Mouse (Mus musculus): ENCODE measurements at regions not wholly inside any gene's neighbourhood (a gene's known extent, or its start where the extent isn't known, plus 50 kb on each side); places are given as distances from the start of the nearest gene placed in this dataset.

GRCm38 (mm10) chr2:128313948-128314347 is 188.1 kb downstream of the Bcl2l11 start:
- Histone ChIP-seq H3K36me3 (ENCODE audit: control insufficient read depth, insufficient read depth, low read length) (no peaks in the 10 kb centered on the region), H3K9me3 (ENCODE audit: control insufficient read depth, low read length) (no peaks in the 10 kb centered on the region), H3K4me1 (replicated peaks; ENCODE audit: control insufficient read depth, insufficient read depth, low read length) (no peaks in the 10 kb centered on the region), H3K4me3 (ENCODE audit: low read depth, low read length) (no peak overlapping the region), H3K27ac (ENCODE audit: low read depth, low read length) (no peak overlapping the region), H3K4me2 (replicated peaks; ENCODE audit: low read depth, low read length) (no peak overlapping the region), H3K9ac (ENCODE audit: low read depth, low read length) (no peak overlapping the region), H3K27me3 (ENCODE audit: control insufficient read depth, insufficient read depth, low read length) (no peaks in the 10 kb centered on the region)
- 18% methylated on average over 1 of the region's 1 CpGs for WGBS
- DNase-seq (ENCODE audit: low spot score) (no peak), ATAC-seq (ENCODE audit: low FRiP score) (no peak)

DNA sequence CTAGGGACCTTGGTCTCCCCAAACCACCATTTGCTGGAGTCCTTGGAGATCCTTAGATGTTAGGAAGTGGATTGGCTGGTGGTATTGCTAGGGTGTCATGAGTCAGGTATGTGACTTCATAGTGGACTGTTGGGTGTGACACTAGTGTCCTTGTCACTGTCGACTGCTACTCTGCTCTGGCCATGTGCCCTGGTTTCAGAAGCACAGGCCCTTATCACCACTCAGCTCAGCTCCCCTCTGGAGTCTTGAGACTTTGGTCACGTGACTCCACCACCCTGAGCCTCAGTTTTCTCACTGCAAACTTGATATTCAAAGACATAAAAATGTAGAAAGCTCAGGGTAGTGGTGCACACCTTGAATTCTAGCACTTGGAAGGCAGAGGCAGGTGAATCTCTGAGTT is 190.7 kb downstream of the Bcl2l11 start:
- Histone ChIP-seq H3K9me3 (ENCODE audit: control insufficient read depth, low read length) (no peaks in the 10 kb centered on the region), H3K27ac (ENCODE audit: low read depth, low read length) (no peak overlapping the region), H3K27me3 (ENCODE audit: control insufficient read depth, insufficient read depth, low read length) (no peaks in the 10 kb centered on the region), H3K4me1 (replicated peaks; ENCODE audit: control insufficient read depth, insufficient read depth, low read length) (no peaks in the 10 kb centered on the region), H3K4me3 (ENCODE audit: low read depth, low read length) (no peak overlapping the region), H3K4me2 (replicated peaks; ENCODE audit: low read depth, low read length) (no peak overlapping the region), H3K9ac (ENCODE audit: low read depth, low read length) (no peak overlapping the region), H3K36me3 (ENCODE audit: control insufficient read depth, insufficient read depth, low read length) (no peaks in the 10 kb centered on the region)
- WGBS = 80% methylated on average over 2 of the region's 2 CpGs
- DNase-seq (ENCODE audit: low spot score) (no peak), ATAC-seq (ENCODE audit: low FRiP score) (no peak)

DNA sequence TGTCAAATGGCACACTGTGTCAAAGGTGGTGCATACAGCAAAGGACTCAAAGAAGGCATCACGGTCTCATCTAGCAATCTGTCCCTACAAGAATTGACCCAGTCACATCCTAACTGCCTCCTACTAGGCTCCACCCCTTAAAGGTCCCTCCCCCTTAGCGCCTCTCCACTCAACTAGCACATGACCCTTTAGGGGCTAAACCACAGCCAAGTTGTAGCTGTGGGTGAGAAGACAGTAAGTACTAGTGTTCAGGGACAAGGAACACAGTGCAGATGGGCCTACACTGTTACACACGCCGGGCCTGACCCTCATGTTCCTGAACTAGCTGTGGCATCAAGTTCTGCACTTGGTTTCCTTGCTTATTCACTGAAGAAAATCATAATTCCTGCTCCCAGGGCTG is 192.4 kb downstream of the Bcl2l11 start:
- no peak for ATAC-seq (ENCODE audit: low FRiP score)
- no peaks in the 10 kb centered on the region for H3K4me1 ChIP-seq (replicated peaks; ENCODE audit: control insufficient read depth, insufficient read depth, low read length)
- no peak overlapping the region for H3K4me3 ChIP-seq (ENCODE audit: low read depth, low read length)
- no peaks in the 10 kb centered on the region for H3K27me3 ChIP-seq (ENCODE audit: control insufficient read depth, insufficient read depth, low read length)
- no peak overlapping the region for H3K27ac ChIP-seq (ENCODE audit: low read depth, low read length)
- H3K4me2 ChIP-seq (replicated peaks; ENCODE audit: low read depth, low read length) = no peak overlapping the region
- DNase-seq (ENCODE audit: low spot score) = no peak
- WGBS = 73% methylated on average over 4 of the region's 4 CpGs
- H3K9me3 ChIP-seq (ENCODE audit: control insufficient read depth, low read length) = no peaks in the 10 kb centered on the region
- H3K9ac ChIP-seq (ENCODE audit: low read depth, low read length) = no peak overlapping the region
- H3K36me3 ChIP-seq (ENCODE audit: control insufficient read depth, insufficient read depth, low read length) = no peaks in the 10 kb centered on the region

- Histone ChIP-seq H3K9me3 (ENCODE audit: control insufficient read depth, low read length) (no peaks in the 10 kb centered on the region), H3K27ac (ENCODE audit: low read depth, low read length) (no peak overlapping the region), H3K4me1 (replicated peaks; ENCODE audit: control insufficient read depth, insufficient read depth, low read length) (no peaks in the 10 kb centered on the region), H3K4me2 (replicated peaks; ENCODE audit: low read depth, low read length) (no peak overlapping the region), H3K9ac (ENCODE audit: low read depth, low read length) (no peak overlapping the region), H3K27me3 (ENCODE audit: control insufficient read depth, insufficient read depth, low read length) (no peaks in the 10 kb centered on the region), H3K4me3 (ENCODE audit: low read depth, low read length) (no peak overlapping the region), H3K36me3 (ENCODE audit: control insufficient read depth, insufficient read depth, low read length) (no peaks in the 10 kb centered on the region)
- DNase-seq (ENCODE audit: low spot score) = no peak
- ATAC-seq (ENCODE audit: low FRiP score) = no peak
- 71% methylated on average over 5 of the region's 5 CpGs for WGBS
These were observed 193.1 kb downstream of the Bcl2l11 start for GRCm38 (mm10) chr2:128318956-128319355.

DNA sequence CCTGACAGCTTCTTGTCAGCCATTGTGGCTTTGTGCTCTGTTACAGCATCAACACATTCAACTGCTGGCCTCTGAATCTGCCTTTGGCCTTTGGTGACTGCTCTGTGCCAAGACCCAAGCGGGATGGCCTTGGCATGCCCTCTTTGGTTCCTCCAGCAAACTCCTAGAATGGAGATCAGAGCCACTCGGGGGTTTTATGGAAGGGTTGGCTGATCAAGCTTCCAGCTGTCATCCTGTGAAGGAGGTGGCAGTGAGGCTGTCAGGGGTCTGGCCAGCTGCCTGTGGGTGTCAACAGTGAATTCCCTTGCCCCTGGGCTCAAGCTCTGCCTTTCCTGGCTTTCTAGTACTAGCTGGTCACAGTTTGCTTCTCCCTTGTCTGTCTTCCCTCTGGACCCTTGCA is 195.6 kb downstream of the Bcl2l11 start:
- no peaks in the 10 kb centered on the region for H3K27me3 ChIP-seq (ENCODE audit: control insufficient read depth, insufficient read depth, low read length)
- H3K9ac ChIP-seq (ENCODE audit: low read depth, low read length) = no peak overlapping the region
- no peak overlapping the region for H3K27ac ChIP-seq (ENCODE audit: low read depth, low read length)
- no peaks in the 10 kb centered on the region for H3K9me3 ChIP-seq (ENCODE audit: control insufficient read depth, low read length)
- H3K4me3 ChIP-seq (ENCODE audit: low read depth, low read length) = no peak overlapping the region
- WGBS = 59% methylated on average over 2 of the region's 2 CpGs
- DNase-seq (ENCODE audit: low spot score) (no peak), ATAC-seq (ENCODE audit: low FRiP score) (no peak)
- H3K4me2 ChIP-seq (replicated peaks; ENCODE audit: low read depth, low read length) = no peak overlapping the region
- 0 out of 2 replicates have a peak, but pooled peaks cover 3% of the 10 kb centered on the region for H3K4me1 ChIP-seq (replicated peaks; ENCODE audit: control insufficient read depth, insufficient read depth, low read length)
- H3K36me3 ChIP-seq (ENCODE audit: control insufficient read depth, insufficient read depth, low read length) = no peaks in the 10 kb centered on the region

- 42% methylated on average over 13 of the region's 13 CpGs for WGBS
- H3K9me3 ChIP-seq (ENCODE audit: control insufficient read depth, low read length) = no peaks in the 10 kb centered on the region
- H3K9ac ChIP-seq (ENCODE audit: low read depth, low read length) = no peak overlapping the region
- H3K27ac ChIP-seq (ENCODE audit: low read depth, low read length) = no peak overlapping the region
- DNase-seq (ENCODE audit: low spot score) (no peak), ATAC-seq (ENCODE audit: low FRiP score) (no peak)
- no peaks in the 10 kb centered on the region for H3K36me3 ChIP-seq (ENCODE audit: control insufficient read depth, insufficient read depth, low read length)
- no peak overlapping the region for H3K4me3 ChIP-seq (ENCODE audit: low read depth, low read length)
- H3K4me1 ChIP-seq (replicated peaks; ENCODE audit: control insufficient read depth, insufficient read depth, low read length) = 0 out of 2 replicates have a peak, but pooled peaks cover 3% of the 10 kb centered on the region
- no peaks in the 10 kb centered on the region for H3K27me3 ChIP-seq (ENCODE audit: control insufficient read depth, insufficient read depth, low read length)
- no peak overlapping the region for H3K4me2 ChIP-seq (replicated peaks; ENCODE audit: low read depth, low read length)
These were observed 198.6 kb downstream of the Bcl2l11 start for GRCm38 (mm10) chr2:128324256-128325096.

DNA sequence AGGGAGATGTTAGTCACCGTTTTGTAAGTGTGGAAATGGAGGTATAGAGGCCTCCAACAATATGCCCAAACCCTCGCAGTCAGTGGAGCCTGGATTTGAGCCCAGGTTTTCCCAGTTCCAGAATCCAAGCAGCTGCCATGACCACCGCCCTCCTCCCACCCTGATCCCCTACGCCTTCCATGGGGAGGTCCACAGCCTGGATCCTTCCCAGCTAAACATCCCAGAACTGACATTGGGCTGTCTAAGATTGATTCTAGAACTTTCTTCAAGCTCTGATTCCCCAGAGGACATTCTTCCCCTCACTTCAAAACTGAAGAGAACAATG is 199.2 kb downstream of the Bcl2l11 start:
- H3K4me1 ChIP-seq (replicated peaks; ENCODE audit: control insufficient read depth, insufficient read depth, low read length) = 0 out of 2 replicates have a peak, but pooled peaks cover 3% of the 10 kb centered on the region
- ATAC-seq (ENCODE audit: low FRiP score) (no peak), DNase-seq (ENCODE audit: low spot score) (no peak)
- no peaks in the 10 kb centered on the region for H3K36me3 ChIP-seq (ENCODE audit: control insufficient read depth, insufficient read depth, low read length)
- H3K9me3 ChIP-seq (ENCODE audit: control insufficient read depth, low read length) = no peaks in the 10 kb centered on the region
- H3K4me2 ChIP-seq (replicated peaks; ENCODE audit: low read depth, low read length) = no peak overlapping the region
- no peak overlapping the region for H3K27ac ChIP-seq (ENCODE audit: low read depth, low read length)
- 76% methylated on average over 4 of the region's 4 CpGs for WGBS
- H3K27me3 ChIP-seq (ENCODE audit: control insufficient read depth, insufficient read depth, low read length) = no peaks in the 10 kb centered on the region
- H3K4me3 ChIP-seq (ENCODE audit: low read depth, low read length) = no peak overlapping the region
- no peak overlapping the region for H3K9ac ChIP-seq (ENCODE audit: low read depth, low read length)

- Histone ChIP-seq H3K9ac (ENCODE audit: low read depth, low read length) (no peak overlapping the region), H3K4me1 (replicated peaks; ENCODE audit: control insufficient read depth, insufficient read depth, low read length) (0 out of 2 replicates have a peak, but pooled peaks cover 3% of the 10 kb centered on the region), H3K36me3 (ENCODE audit: control insufficient read depth, insufficient read depth, low read length) (no peaks in the 10 kb centered on the region), H3K4me3 (ENCODE audit: low read depth, low read length) (no peak overlapping the region), H3K4me2 (replicated peaks; ENCODE audit: low read depth, low read length) (no peak overlapping the region), H3K27me3 (ENCODE audit: control insufficient read depth, insufficient read depth, low read length) (no peaks in the 10 kb centered on the region), H3K9me3 (ENCODE audit: control insufficient read depth, low read length) (no peaks in the 10 kb centered on the region), H3K27ac (ENCODE audit: low read depth, low read length) (no peak overlapping the region)
- no peak for DNase-seq (ENCODE audit: low spot score)
- no peak for ATAC-seq (ENCODE audit: low FRiP score)
- 89% methylated on average over 4 of the region's 4 CpGs for WGBS
These were observed 199.6 kb downstream of the Bcl2l11 start for GRCm38 (mm10) chr2:128325456-128325855.

GRCm38 (mm10) chr2:128330833-128331232 is 205.0 kb downstream of the Bcl2l11 start:
- Histone ChIP-seq H3K9ac (ENCODE audit: low read depth, low read length) (no peak overlapping the region), H3K27ac (ENCODE audit: low read depth, low read length) (no peak overlapping the region), H3K4me1 (replicated peaks; ENCODE audit: control insufficient read depth, insufficient read depth, low read length) (no peaks in the 10 kb centered on the region), H3K4me2 (replicated peaks; ENCODE audit: low read depth, low read length) (no peak overlapping the region), H3K9me3 (ENCODE audit: control insufficient read depth, low read length) (no peaks in the 10 kb centered on the region), H3K4me3 (ENCODE audit: low read depth, low read length) (no peak overlapping the region), H3K36me3 (ENCODE audit: control insufficient read depth, insufficient read depth, low read length) (no peaks in the 10 kb centered on the region), H3K27me3 (ENCODE audit: control insufficient read depth, insufficient read depth, low read length) (no peaks in the 10 kb centered on the region)
- ATAC-seq (ENCODE audit: low FRiP score) (no peak), DNase-seq (ENCODE audit: low spot score) (no peak)
- WGBS = 85% methylated on average over 9 of the region's 9 CpGs

Measured in hindbrain, embryonic 11.5 days (tissue).